Mouse (Mus musculus): ENCODE measurements at regions not wholly inside any gene's neighbourhood (a gene's known extent, or its start where the extent isn't known, plus 50 kb on each side); places are given as distances from the start of the nearest gene placed in this dataset.

DNA sequence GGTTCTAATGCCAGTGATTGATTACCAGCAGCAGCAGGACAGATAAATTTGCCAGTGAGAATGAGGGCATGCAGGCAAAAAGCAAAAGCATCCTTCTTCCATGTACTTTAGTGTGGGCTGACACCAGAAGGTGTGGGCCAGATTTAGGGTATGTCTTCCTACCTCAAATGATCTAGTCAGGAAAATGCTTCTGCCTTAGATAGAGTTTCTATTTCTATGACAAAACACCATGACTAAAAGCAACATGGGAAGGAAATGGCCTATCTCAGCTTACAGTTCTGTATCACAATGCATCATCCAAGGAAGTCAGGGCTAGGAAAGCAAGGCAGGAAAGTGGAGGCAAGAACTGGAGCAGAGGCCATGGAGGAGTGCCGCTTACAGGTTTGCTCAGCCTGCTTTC, 349.5 kb downstream of the Slc4a3 start:
- no peak overlapping the region for H3ac ChIP-seq (ENCODE audit: control insufficient read depth, insufficient read length, low read depth)
- H3K79me3 ChIP-seq (ENCODE audit: low read depth) = no peaks in the 10 kb centered on the region
- H3K36me3 ChIP-seq (ENCODE audit: control insufficient read depth, insufficient read depth) = no peaks in the 10 kb centered on the region

DNA sequence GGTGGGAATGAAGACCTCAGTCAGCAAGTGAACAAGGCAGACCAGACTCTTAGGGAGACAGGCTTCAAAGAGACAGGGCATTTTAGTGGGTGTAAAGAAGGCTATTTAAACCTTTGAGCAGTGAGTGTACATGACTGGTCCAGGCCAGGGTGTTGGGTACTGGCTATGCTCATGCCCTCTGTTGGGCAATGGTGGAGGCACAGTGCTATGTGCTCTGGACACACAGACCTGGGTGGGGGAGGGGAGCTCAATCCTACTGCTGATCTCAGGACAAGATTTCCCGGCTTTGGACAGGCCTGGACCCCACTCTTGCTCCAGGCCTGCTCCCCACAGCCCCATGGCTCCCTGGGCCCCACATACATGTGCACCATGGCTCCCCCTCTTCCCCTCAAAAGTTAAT, 355.1 kb downstream of the Slc4a3 start:
- no peak overlapping the region for H3K4me3 ChIP-seq (ENCODE audit: insufficient read depth, poor library complexity, severe bottlenecking)
- no peaks in the 10 kb centered on the region for H3K36me3 ChIP-seq (ENCODE audit: control insufficient read depth, insufficient read depth)
- H3ac ChIP-seq (ENCODE audit: control insufficient read depth, insufficient read length, low read depth) = no peak overlapping the region
- H3K79me3 ChIP-seq (ENCODE audit: low read depth) = no peaks in the 10 kb centered on the region
- no peaks in the 10 kb centered on the region for H3K27me3 ChIP-seq (ENCODE audit: control insufficient read depth, insufficient read depth, insufficient read length)
- TF ChIP-seq USF1 (IDR thresholded peaks at IDR 0.05; ENCODE audit: low read depth) = no peak
- TF ChIP-seq MYOD1 (IDR thresholded peaks at IDR 0.05; ENCODE audit: control insufficient read depth, insufficient read length, low read depth) = no peak
- TF ChIP-seq CEBPB (IDR thresholded peaks at IDR 0.05; ENCODE audit: low read depth) = no peak
- TF ChIP-seq CTCF (IDR thresholded peaks at IDR 0.05; ENCODE audit: control insufficient read depth, insufficient read depth, insufficient read length) = no peak
- no peak for TF ChIP-seq MAX (IDR thresholded peaks at IDR 0.05)
- TF ChIP-seq FOSL1 (IDR thresholded peaks at IDR 0.05; ENCODE audit: insufficient read depth, low read length, poor library complexity, severe bottlenecking) = no peak
- TF ChIP-seq MYOG (IDR thresholded peaks at IDR 0.05; ENCODE audit: control insufficient read depth, extremely low read depth, insufficient read length) = no peak
- no peaks in the 10 kb centered on the region for H3K79me2 ChIP-seq (ENCODE audit: control insufficient read depth, insufficient read depth)

More for the DNA sequence above, 349.5 kb downstream of the Slc4a3 start:
- Histone ChIP-seq H3K4me3 (ENCODE audit: insufficient read depth, poor library complexity, severe bottlenecking) (no peak overlapping the region), H3K79me2 (ENCODE audit: control insufficient read depth, insufficient read depth) (no peaks in the 10 kb centered on the region), H3K27me3 (ENCODE audit: control insufficient read depth, insufficient read depth, insufficient read length) (no peaks in the 10 kb centered on the region)
- TF ChIP-seq MYOG (IDR thresholded peaks at IDR 0.05; ENCODE audit: control insufficient read depth, extremely low read depth, insufficient read length) (no peak), CTCF (IDR thresholded peaks at IDR 0.05; ENCODE audit: control insufficient read depth, insufficient read depth, insufficient read length) (no peak), CEBPB (IDR thresholded peaks at IDR 0.05; ENCODE audit: low read depth) (no peak), USF1 (IDR thresholded peaks at IDR 0.05; ENCODE audit: low read depth) (no peak)

DNA sequence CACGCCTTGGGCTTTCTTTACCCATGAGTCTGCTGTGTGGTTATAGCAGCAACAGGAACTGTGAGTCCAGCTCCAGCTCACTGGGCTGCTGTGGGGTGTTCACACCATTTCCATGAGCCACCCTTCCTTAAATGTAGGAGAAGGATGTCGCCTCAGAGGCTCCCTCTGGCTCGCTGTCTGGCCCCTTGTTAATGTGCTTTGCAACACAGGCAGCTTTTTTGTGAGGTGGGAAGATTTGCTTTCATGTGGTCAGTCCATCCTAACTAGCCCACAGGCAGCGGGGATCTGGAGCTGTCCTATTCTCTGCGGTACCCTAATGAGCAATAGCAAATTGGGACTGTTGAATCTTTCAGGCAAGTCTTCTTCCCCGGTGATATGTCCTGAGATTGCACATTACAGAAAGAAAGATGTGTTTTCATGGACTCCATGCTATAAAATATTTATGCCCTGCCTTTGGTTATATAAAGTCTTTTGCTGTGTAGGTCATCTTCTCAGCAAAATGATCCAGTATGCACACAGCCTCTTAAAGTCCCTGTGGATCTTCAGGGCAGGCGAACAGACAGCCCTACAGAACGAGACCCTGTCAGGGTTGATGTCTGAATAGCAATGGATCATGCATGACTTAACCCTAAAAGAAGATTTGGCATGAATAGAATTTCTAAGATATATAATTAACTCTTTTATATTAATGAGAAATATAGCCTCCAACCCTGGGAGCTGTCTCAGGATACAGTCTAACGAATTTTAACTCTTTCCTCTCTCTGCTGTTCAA, 359.8 kb downstream of the Slc4a3 start:
- H3K36me3 ChIP-seq (ENCODE audit: control insufficient read depth, insufficient read depth) = no peaks in the 10 kb centered on the region
- H3K79me3 ChIP-seq (ENCODE audit: low read depth) = no peaks in the 10 kb centered on the region
- no peak overlapping the region for H3ac ChIP-seq (ENCODE audit: control insufficient read depth, insufficient read length, low read depth)
- H3K4me3 ChIP-seq (ENCODE audit: insufficient read depth, poor library complexity, severe bottlenecking) = no peak overlapping the region
- H3K79me2 ChIP-seq (ENCODE audit: control insufficient read depth, insufficient read depth) = no peaks in the 10 kb centered on the region
- TF ChIP-seq FOSL1 (IDR thresholded peaks at IDR 0.05; ENCODE audit: insufficient read depth, low read length, poor library complexity, severe bottlenecking) (no peak), CEBPB (IDR thresholded peaks at IDR 0.05; ENCODE audit: low read depth) (no peak)
- H3K27me3 ChIP-seq (ENCODE audit: control insufficient read depth, insufficient read depth, insufficient read length) = no peaks in the 10 kb centered on the region

DNA sequence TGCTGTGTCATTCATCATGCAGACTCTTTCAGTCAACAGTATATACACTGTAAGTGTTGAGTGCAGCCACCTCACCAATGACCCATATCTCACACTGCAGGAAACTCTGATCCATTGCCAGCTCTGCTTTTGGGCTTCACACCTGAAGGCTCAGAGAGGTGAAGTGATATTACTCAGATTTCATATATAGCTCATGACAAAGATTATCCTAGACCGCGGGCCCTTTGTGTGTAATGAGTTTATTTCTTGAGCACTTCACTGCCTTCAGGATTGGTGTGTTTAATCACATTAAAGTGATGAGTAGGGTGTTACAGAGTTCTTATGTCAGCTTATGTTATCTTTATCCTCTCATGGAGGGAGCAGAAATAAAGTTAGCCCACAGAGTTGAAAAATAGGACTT, 369.2 kb downstream of the Slc4a3 start:
- Histone ChIP-seq H3K79me2 (ENCODE audit: control insufficient read depth, insufficient read depth) (no peaks in the 10 kb centered on the region), H3K36me3 (ENCODE audit: control insufficient read depth, insufficient read depth) (no peaks in the 10 kb centered on the region), H3K4me3 (ENCODE audit: insufficient read depth, poor library complexity, severe bottlenecking) (no peak overlapping the region), H3K79me3 (ENCODE audit: low read depth) (no peaks in the 10 kb centered on the region), H3ac (ENCODE audit: control insufficient read depth, insufficient read length, low read depth) (no peak overlapping the region), H3K27me3 (ENCODE audit: control insufficient read depth, insufficient read depth, insufficient read length) (no peaks in the 10 kb centered on the region)
- no peak for TF ChIP-seq FOSL1 (IDR thresholded peaks at IDR 0.05; ENCODE audit: insufficient read depth, low read length, poor library complexity, severe bottlenecking)
- no peak for TF ChIP-seq CEBPB (IDR thresholded peaks at IDR 0.05; ENCODE audit: low read depth)
- no peak for TF ChIP-seq MAX (IDR thresholded peaks at IDR 0.05)
- TF ChIP-seq MYOG (IDR thresholded peaks at IDR 0.05; ENCODE audit: control insufficient read depth, extremely low read depth, insufficient read length) = no peak
- TF ChIP-seq MYOD1 (IDR thresholded peaks at IDR 0.05; ENCODE audit: control insufficient read depth, insufficient read length, low read depth) = no peak
- TF ChIP-seq CTCF (IDR thresholded peaks at IDR 0.05; ENCODE audit: control insufficient read depth, insufficient read depth, insufficient read length) = no peak
- TF ChIP-seq USF1 (IDR thresholded peaks at IDR 0.05; ENCODE audit: low read depth) = no peak

DNA sequence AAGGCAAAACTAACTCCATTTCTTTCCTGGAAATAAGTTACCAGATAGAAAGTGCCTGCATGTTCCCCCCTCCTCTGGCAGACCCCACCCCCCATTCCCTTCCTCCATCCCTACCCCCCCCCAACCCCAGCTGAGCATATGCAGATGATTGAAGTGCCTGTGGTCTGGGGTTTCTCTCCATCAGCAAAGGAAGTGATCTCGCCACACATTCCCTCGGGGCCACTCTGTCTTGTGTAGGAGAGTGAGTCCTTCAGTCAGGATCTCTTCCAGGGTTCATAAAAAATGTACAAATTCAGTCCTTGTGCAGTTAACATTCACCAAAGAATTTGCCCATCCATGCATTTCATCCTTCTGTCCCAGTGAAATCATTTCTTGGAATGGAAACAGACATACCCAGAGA, 370.1 kb downstream of the Slc4a3 start:
- no peak overlapping the region for H3ac ChIP-seq (ENCODE audit: control insufficient read depth, insufficient read length, low read depth)
- no peaks in the 10 kb centered on the region for H3K36me3 ChIP-seq (ENCODE audit: control insufficient read depth, insufficient read depth)
- no peak overlapping the region for H3K4me3 ChIP-seq (ENCODE audit: insufficient read depth, poor library complexity, severe bottlenecking)
- no peaks in the 10 kb centered on the region for H3K79me3 ChIP-seq (ENCODE audit: low read depth)
- H3K79me2 ChIP-seq (ENCODE audit: control insufficient read depth, insufficient read depth) = no peaks in the 10 kb centered on the region
- TF ChIP-seq MYOG (IDR thresholded peaks at IDR 0.05; ENCODE audit: control insufficient read depth, extremely low read depth, insufficient read length) (no peak), USF1 (IDR thresholded peaks at IDR 0.05; ENCODE audit: low read depth) (no peak), MAX (IDR thresholded peaks at IDR 0.05) (no peak), FOSL1 (IDR thresholded peaks at IDR 0.05; ENCODE audit: insufficient read depth, low read length, poor library complexity, severe bottlenecking) (no peak), CEBPB (IDR thresholded peaks at IDR 0.05; ENCODE audit: low read depth) (no peak), MYOD1 (IDR thresholded peaks at IDR 0.05; ENCODE audit: control insufficient read depth, insufficient read length, low read depth) (no peak), CTCF (IDR thresholded peaks at IDR 0.05; ENCODE audit: control insufficient read depth, insufficient read depth, insufficient read length) (no peak)
- H3K27me3 ChIP-seq (ENCODE audit: control insufficient read depth, insufficient read depth, insufficient read length) = no peaks in the 10 kb centered on the region

DNA sequence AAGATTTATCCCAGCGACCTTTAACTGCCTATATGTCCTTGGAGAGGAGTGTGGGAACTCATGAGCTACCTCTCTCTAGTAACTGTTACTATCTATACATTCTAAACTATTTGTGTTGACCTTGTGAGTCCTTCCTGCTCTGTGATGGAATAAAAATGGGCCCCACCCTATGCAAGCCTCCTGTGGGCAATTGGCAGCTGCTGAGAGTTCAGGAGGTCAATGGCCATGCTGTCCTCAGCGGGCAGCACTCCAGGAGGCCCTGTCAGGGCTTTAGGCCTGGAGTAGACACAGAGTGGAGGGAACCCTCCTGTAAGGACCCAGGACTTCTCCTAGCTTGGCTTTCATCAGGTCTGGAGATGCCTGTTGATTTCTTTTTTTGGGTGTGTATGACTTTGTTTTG, 373.1 kb downstream of the Slc4a3 start:
- Histone ChIP-seq H3K36me3 (ENCODE audit: control insufficient read depth, insufficient read depth) (no peaks in the 10 kb centered on the region), H3K79me3 (ENCODE audit: low read depth) (no peaks in the 10 kb centered on the region), H3K4me3 (ENCODE audit: insufficient read depth, poor library complexity, severe bottlenecking) (no peak overlapping the region), H3K79me2 (ENCODE audit: control insufficient read depth, insufficient read depth) (no peaks in the 10 kb centered on the region), H3ac (ENCODE audit: control insufficient read depth, insufficient read length, low read depth) (no peak overlapping the region), H3K27me3 (ENCODE audit: control insufficient read depth, insufficient read depth, insufficient read length) (no peaks in the 10 kb centered on the region)
- TF ChIP-seq MYOD1 (IDR thresholded peaks at IDR 0.05; ENCODE audit: control insufficient read depth, insufficient read length, low read depth) (no peak), CTCF (IDR thresholded peaks at IDR 0.05; ENCODE audit: control insufficient read depth, insufficient read depth, insufficient read length) (no peak), MYOG (IDR thresholded peaks at IDR 0.05; ENCODE audit: control insufficient read depth, extremely low read depth, insufficient read length) (no peak), USF1 (IDR thresholded peaks at IDR 0.05; ENCODE audit: low read depth) (no peak)

Data from C2C12 (cell line).